ENCODE assay signal across 1 mouse cellular context in the genomic region with DNA sequence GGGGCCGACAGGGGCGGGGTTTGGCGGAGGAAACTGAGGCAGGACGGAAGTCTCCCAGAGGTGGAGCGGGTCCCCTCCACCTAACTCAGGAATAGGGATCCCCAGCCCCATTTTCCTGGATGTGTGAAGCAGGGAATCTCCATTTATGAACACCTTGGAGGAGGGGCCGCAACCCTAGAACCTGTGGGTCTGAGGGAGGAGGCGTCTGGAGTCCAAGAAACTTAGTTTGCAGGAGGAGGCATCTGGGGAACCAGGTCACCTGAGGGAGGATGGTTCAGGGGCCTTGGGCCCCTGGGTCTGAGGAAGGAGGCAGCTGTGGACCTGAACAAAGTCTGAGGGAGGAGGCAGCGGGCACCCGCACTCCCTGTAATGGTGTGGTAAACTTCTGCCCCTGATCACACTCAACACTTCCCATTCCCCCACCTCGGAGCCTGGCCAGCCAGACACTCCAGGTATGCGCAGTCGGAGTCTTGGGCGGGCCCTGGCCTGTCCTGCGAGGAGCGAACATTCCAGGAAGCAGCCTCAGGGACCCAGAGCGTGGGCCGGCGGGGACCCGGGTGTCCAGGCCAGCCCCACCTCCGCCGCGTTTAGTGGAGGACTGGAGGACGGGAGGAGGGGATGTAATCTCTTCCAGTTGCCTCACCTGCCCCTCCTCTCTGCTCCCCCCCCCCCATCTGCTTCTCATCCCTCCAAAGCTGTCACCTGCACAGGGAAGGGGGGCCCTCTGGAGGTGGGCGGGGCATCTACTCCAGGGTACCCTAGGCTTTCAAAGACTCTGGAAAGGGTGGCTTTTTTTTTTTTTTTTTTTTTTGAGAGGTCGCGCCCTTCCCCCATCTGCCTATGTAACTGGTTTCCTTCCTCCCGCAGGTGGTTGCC.
TF ChIP-seq lines count a peak whose summit lies in the region.

No protein-coding gene starts in this region.

TF ChIP-seq in CH12.LX, 34 proteins besides CTCF, POLR2A, EP300 and RAD21 (continued from another document):
- 0 out of 2 replicates have a peak, but pooled peaks have one; percentile 19 for TF ChIP-seq ELF1 (IDR thresholded peaks at IDR 0.05; ENCODE audit: low read depth, low read length)
- TF ChIP-seq E2F4 (IDR thresholded peaks at IDR 0.05; ENCODE audit: insufficient replicate concordance, low read depth, low read length) = no peak
- TF ChIP-seq NELFE (IDR thresholded peaks at IDR 0.05; ENCODE audit: low read depth, low read length) = peak; percentile 10
